Mouse (Mus musculus) erythroid progenitor cell, adult 5-6 weeks (primary cell): ENCODE results near the gene Slc38a4. TPM values are rescaled to one million over a fixed set of nuclear protein-coding genes. Genes with fewer than 3 reads are reported as not detected.

Experiments
- ATAC-seq: replicated peaks from 2 replicates; pipeline ENCODE4 v1.8.0; 2016; ENCODE audit warnings: moderate number of reproducible peaks, mild to moderate bottlenecking, moderate TSS enrichment, inconsistent platforms; ENCODE audit not compliant: poor library complexity, low FRiP score, severe bottlenecking
- total RNA-seq, 2 experiments: library from RNA; stranded (forward) in 1 of 2; stranded (reverse) in 1 of 2; fragments of 150-400 nt in 1 of 2; fragments of 186-747, 209-891 nt in 1 of 2; gene quantifications; 2 replicates each; pipeline versions ENCODE4 v1.2.3 to v1.2.4; 2015 to 2017; ENCODE audit warnings: low replicate concordance in 2 of 2

Gene Slc38a4
- total RNA-seq, 2 experiments from 2014 or later = not detected

DNA sequence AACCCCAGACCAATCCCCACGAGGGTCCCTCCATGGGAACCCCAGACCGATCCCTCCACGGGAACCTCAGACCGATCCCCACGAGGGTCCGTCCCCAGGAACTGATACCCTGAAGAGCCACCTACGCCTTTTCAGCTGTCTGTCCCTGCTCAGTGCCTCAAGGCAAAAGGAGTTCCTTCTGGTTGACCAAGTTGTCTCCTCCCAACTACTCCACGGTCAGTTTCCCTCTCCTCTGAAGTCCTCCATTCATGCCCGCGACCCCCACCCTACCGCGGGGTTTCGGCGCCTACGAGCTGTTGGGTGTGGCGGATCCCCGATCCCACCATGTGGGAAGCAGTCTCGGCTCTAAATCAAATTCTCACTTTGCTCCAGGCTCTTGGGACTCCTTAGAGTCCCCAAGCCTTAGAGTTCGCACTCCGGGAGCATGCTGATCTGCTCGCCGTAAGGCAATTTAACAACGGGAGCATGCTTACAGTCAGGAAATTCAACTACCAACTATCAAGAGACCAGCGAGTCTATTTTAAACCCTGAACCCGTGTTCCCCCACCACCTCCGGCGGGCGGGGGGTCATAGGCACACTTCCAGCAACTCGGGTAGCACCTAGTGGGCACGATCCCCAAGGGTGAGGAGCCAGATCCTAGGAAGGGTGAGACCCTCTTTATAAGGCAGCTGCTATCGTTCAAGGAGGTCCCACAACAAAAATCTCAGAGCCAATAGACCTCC, 828 bp downstream of the Slc38a4 start:
- ATAC-seq = no peak

- ATAC-seq = no peak
Observed at GRCm38 (mm10) chr15:97054131-97054530, 1.6 kb downstream of the Slc38a4 start.

DNA sequence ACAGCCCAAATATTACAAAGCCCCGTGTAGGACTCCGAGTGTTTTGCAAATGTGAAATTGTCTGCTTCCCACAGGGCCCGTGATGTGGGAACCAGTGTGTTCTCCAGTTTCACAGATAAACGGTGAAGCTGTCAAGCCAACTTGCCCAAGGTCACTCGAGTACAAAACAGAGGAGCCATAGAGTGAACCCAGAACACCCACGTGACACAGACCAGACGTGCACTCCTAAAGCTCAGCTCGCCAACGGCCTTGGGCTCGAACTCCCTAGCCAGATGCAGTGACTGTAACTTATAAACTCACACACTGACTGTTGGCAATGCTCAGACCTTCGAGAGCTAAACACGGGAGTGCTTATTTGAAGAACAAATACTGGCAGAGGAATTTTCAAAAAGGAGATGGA, 5.3 kb downstream of the Slc38a4 start:
- ATAC-seq = no peak

- no peak for ATAC-seq
Observed at GRCm38 (mm10) chr15:97050011-97050410, 5.7 kb downstream of the Slc38a4 start.

DNA sequence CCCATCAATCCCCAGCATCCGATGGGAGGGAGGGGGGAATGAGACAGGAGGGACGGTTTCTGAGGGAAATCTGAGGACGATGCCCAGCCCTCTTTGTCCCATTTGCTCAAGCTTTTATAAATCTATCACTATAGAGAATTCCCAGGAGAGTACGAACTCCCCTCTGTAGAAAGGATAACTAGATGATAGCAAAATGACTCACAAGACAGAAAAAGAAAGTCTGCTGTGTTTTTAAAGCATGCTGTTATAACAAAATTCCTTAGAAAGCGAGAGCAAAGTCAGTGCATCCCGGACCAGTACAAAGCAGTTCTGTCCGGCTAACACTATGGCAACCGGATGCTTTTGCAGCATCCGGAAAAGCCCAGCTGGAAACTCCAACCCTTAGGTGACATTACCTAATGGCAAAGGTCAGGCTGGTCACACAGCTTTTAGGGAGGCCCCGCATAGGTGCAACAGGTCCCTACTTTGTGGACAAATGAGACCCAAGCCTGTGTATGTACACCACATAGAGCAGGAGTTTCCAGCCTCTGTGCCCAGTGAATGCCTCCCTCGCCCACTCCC, 6.4 kb downstream of the Slc38a4 start:
- ATAC-seq = no peak

- ATAC-seq = no peak
Observed at GRCm38 (mm10) chr15:97048267-97048666, 7.5 kb downstream of the Slc38a4 start.

GRCm38 (mm10) chr15:97043921-97044320, 11.8 kb downstream of the Slc38a4 start:
- no peak for ATAC-seq

DNA sequence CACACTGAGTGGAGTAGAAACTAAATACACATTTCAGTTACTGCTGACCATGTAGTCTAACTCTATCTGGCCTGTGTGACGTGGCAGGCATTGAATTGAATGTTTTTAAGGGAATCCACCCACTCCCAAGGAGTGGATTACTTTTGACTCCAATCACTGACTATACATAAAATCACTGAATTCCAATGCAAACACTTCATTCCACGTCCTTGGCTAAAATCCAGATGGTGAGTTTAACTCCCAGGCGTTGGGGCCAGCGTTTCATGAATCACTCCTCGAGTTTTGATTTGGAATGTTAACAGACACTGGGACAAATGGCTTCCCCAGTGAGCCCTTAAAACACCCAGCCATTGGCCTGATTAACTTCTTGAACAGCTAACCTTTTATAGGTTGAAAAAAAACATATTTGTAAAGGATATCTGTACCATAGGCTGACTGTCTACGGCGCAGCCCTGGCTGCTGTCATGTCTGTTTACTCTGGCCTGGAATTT, 13.7 kb downstream of the Slc38a4 start:
- no peak for ATAC-seq

- ATAC-seq = no peak
Observed at GRCm38 (mm10) chr15:97041182-97041581, 14.6 kb downstream of the Slc38a4 start.

DNA sequence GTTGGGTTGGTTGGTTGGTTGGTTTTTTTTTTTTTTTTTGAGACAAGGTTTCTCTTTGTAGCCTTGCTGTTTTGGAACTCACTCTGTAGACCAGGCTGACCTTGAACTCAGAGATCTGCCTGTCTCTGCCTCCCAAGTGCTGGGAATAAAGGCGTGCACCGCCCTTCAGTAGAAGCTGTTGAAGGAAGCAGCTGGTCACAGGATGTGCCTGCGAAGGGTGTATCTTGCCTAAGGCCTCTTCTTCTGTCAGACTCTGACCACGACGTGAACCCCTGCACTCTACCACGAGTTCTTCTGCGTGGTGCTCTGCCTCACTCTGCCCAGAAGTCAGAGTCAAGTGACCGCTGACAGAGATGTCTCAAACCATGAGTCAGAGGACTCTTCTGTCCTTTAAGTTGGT, 18.0 kb downstream of the Slc38a4 start:
- no peak for ATAC-seq

DNA sequence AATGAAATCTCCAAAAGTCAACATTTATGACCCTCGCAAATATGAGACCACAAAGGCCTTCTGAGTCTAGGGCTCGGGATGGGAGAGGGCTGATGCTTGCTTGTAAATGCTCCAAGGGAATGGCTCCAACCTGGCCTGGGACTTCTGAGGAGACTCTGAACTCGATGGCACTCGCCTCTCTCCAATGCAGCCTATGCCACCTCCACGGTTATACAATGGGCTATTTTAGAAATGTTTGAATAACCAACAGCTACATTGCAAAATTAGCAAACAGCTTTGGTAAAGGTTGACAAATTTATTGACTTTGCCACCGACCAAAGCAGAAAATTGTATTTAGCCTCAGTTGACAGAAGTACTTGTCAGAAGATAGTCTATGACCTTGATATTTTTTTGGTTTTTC, 19.9 kb downstream of the Slc38a4 start:
- ATAC-seq = no peak

- no peak for ATAC-seq
Observed at GRCm38 (mm10) chr15:97033485-97033991, 22.2 kb downstream of the Slc38a4 start.

DNA sequence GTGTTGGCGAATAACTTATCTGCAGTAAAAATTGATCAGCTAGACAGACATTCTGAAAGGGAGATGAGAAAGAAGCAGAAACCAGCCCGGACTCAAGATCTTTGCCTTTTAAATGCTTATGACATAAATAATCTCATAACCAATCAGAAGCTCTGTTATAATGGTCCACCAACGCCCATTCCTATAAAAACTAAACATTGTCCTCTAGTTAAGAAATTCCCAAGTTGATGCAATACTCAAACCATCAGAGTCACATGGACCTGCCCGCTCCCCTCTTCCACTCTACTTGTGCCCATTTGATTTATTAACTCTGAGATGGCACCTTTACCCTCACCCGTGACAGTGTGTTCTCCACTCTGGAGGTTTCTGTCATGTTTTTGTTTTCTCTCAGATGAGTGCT, 23.9 kb downstream of the Slc38a4 start:
- no peak for ATAC-seq

DNA sequence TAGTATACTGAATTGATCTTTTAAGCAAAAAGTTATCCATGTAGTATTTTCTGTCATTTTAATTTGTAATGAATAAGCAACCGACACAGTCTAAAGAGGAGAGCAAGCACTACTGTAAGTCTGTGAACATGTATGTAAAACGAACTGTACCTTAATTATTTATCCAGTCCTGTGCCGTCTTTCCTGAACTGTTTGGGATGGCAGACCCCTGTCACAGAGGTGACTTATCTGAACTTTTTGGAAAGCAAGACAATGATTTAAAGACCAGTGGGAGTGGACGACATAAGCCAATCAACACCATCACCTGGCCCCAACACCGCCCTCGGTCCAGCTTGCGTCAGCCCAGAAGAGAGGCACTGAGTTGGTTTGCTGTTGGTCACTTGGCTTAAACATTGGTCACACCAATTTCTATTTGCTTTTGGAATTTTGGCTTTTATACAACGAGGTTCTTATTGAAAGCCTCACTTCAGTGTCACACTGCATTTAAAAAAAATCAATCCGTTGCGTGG, 24.7 kb downstream of the Slc38a4 start:
- ATAC-seq = no peak

DNA sequence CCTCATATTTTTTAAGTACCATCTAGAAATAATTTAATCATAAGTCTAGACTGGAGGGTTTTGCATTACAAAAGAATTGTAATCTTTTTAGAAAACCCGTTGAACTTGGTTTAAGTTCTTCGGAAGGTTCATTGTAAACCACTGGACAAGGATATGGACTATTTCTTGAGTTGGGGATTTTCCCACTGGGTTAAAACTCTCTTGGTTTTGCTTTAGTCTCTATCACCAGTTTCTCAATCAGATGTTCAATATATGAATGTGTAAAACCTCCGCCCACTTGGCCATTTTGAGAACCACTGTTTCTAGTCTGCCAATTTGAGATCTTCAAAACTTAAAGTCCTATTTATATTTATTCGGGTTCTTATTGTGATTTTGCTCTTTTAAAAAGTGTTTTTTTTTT, 25.6 kb downstream of the Slc38a4 start:
- no peak for ATAC-seq

DNA sequence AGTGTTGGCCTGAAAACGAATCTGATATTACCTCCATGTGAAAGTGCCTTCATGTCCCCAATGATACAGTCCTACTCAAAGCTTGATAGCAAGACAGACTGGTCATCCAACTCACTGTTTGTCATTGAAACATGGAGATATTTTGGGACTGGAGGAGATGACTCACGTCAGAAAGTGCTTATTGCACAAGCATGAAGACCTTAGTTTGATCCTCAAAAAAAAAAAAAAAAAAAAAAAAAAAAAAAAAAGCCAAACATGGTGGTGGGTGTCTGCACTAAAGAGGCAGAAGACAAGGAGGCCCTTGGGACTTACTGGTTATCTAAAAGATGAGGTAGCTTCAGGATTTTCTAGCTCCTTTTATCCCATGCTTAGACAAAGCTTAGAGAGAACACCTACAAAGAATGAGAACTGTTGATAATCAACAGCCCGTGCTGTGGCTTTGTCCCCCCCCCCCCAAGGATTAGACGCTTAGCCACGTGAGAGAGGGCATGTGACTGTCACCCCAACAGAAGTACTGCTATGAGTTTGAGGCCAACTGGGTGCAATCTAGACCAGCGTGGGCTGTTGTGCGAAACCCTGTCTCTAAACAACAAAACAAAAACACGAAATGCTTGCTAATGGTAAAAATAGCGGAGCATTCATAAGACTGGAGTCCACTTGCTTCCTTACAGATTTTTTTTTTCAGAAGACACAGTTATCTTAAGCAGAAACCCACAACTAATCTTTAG, 26.5 kb downstream of the Slc38a4 start:
- no peak for ATAC-seq

DNA sequence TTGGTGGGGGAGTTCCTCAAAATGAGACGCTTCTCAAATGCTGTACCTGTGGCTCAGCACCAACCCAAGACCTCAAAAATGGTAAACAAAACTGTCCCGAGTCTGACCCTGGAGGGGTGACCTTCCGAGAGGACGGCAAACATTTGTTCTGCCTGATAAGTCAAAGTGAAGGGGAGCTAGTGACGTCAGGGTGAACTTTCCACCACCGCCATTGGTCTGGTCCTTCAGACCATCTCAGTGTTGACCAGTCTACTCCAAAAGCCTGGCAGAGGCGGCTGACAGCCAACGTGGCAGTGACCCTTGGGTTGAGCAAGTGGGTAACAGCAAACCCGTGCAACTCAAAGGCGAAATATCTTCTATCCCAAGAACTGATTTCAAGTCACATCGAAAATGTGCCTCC, 27.1 kb downstream of the Slc38a4 start:
- ATAC-seq = no peak

GRCm38 (mm10) chr15:97028046-97028634, 27.6 kb downstream of the Slc38a4 start:
- no peak for ATAC-seq

DNA sequence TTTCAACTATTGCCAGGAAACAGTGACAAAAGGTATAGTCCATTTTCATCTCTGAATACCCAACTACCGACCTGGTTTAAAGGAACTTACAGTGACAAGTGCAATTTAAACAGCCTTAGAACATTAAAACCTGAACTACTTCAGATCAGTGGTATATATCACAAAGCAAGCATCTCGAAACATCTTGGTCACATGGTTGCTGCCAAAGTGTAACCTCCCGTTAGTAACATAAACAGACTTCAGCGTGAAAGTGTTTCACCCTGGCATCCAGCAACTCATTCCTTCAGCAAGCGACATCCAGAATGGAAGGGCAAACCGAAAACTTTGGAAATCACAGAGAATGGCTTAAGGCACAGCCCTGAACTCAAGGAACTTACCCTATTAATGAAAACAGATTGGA, 29.1 kb downstream of the Slc38a4 start:
- no peak for ATAC-seq

- ATAC-seq = no peak
Observed at GRCm38 (mm10) chr15:97022764-97023163, 33.0 kb downstream of the Slc38a4 start.
